Mouse (Mus musculus) E14TG2a.4 (cell line): Measurements from ENCODE around the gene Gm29582.
"Not testable (repeated sequence)": the region's sequence is repeated elsewhere in the genome, so short reads cannot be mapped to it uniquely, and the experiment has no call there.

ENCODE experiments used
- H3K27me3 ChIP-seq: 2 replicates; pipeline ENCODE4 v1.6.1; 2014; ENCODE audit warnings: low read length, control low read depth; ENCODE audit not compliant: insufficient read depth
- H3K36me3 ChIP-seq: 2 replicates; pipeline ENCODE4 v1.6.1; 2014; ENCODE audit warnings: low read length, control low read depth; ENCODE audit not compliant: insufficient read depth
- H3K4me1 ChIP-seq: replicated peaks from 2 replicates; pipeline ENCODE4 v1.6.1; 2014; ENCODE audit warnings: low read depth, low read length, control low read depth
- H3K4me3 ChIP-seq: replicated peaks from 2 replicates; pipeline ENCODE4 v1.5.1; 2014; ENCODE audit warnings: mild to moderate bottlenecking, low read length
- H3K9me3 ChIP-seq: 2 replicates; pipeline ENCODE4 v1.6.1; 2014; ENCODE audit warnings: low read length, control low read depth

Gm29582 gene

GRCm38 (mm10) chrY:30738461-30738860 is at the start of gene Gm29582:
Gm29582 (minus strand) TSS chrY:30738561.
- not testable (repeated sequence) for H3K4me1 ChIP-seq, H3K4me3 ChIP-seq, H3K9me3 ChIP-seq, H3K27me3 ChIP-seq, H3K36me3 ChIP-seq
